Mouse (Mus musculus): ENCODE measurements at regions not wholly inside any gene's neighbourhood (a gene's known extent, or its start where the extent isn't known, plus 50 kb on each side); places are given as distances from the start of the nearest gene placed in this dataset.

- no peak for TF ChIP-seq CTCF (conservative IDR thresholded peaks at IDR 0.05; ENCODE audit: insufficient read depth, insufficient read length, low read depth, low read length)
- TF ChIP-seq POLR2A (IDR thresholded peaks at IDR 0.05; ENCODE audit: low read depth, low read length), result no peak
These were observed 61.7 kb downstream of the Olfr987 start for GRCm38 (mm10) chr2:85277433-85277832.

All from kidney, adult 2 months (tissue).